Mouse (Mus musculus) limb, embryonic 14.5 days (tissue): ENCODE results near the gene Inhbb. TPM values are rescaled to one million over a fixed set of nuclear protein-coding genes. Genes with fewer than 3 reads are reported as not detected.
A peak's percentile ranks its signal among the peaks of the same experiment; 100 is the strongest.

Experiments
- ATAC-seq: fragments of 200-750 bp; cut with Nextera tagmentation; 2 replicates; pipeline ENCODE4 v1.8.0; 2017; ENCODE audit warnings: low read depth, moderate number of reproducible peaks, moderate TSS enrichment; ENCODE audit not compliant: low FRiP score
- DNase-seq: peaks from one replicate; pipeline ENCODE4 v3.0.0-alpha.2; 2015; ENCODE audit warnings: low spot score
- H3K27ac ChIP-seq: fragments of 300-500 bp; sonication (generic); replicated peaks from 2 replicates; pipeline ENCODE4 v1.5.1; 2014; ENCODE audit warnings: low read depth, mild to moderate bottlenecking, low read length, moderate library complexity, mixed read lengths
- H3K27me3 ChIP-seq: fragments of 300-500 bp; sonication (generic); 2 replicates; pipeline ENCODE4 v1.6.1; 2014; ENCODE audit warnings: low read length, mixed read lengths; ENCODE audit not compliant: control insufficient read depth, insufficient read depth
- H3K36me3 ChIP-seq: fragments of 300-500 bp; sonication (generic); 2 replicates; pipeline ENCODE4 v1.6.1; 2014; ENCODE audit warnings: mild to moderate bottlenecking, low read length, moderate library complexity, mixed read lengths; ENCODE audit not compliant: control insufficient read depth, insufficient read depth
- H3K4me1 ChIP-seq: fragments of 300-500 bp; sonication (generic); 2 replicates; pipeline ENCODE4 v1.6.1; 2014; ENCODE audit warnings: antibody characterized with exemption, low read length, mixed read lengths; ENCODE audit not compliant: control insufficient read depth, insufficient read depth
- H3K4me2 ChIP-seq: fragments of 300-500 bp; sonication (generic); replicated peaks from 2 replicates; pipeline ENCODE4 v1.6.1; 2014; ENCODE audit warnings: low read depth, mild to moderate bottlenecking, low read length, moderate library complexity; ENCODE audit not compliant: severe bottlenecking
- H3K4me3 ChIP-seq: fragments of 300-500 bp; sonication (generic); replicated peaks from 2 replicates; pipeline ENCODE4 v1.5.1; 2014; ENCODE audit warnings: low read length
- H3K9ac ChIP-seq: fragments of 300-500 bp; sonication (generic); 2 replicates; pipeline ENCODE4 v1.6.1; 2014; ENCODE audit warnings: mild to moderate bottlenecking, low read depth, low read length, moderate library complexity; ENCODE audit not compliant: severe bottlenecking
- H3K9me3 ChIP-seq: fragments of 300-500 bp; sonication (generic); 2 replicates; pipeline ENCODE4 v1.6.1; 2016; ENCODE audit warnings: low read length; ENCODE audit not compliant: control insufficient read depth
- POLR2A ChIP-seq: fragments of 200-500 bp; IDR thresholded peaks from 2 replicates; pipeline ENCODE4 v1.8.0; 2012; ENCODE audit warnings: inconsistent platforms, mild to moderate bottlenecking, moderate library complexity, borderline replicate concordance; ENCODE audit not compliant: insufficient read depth, insufficient read length; ENCODE audit errors: extremely low read depth
- WGBS: fragments of 180-500 bp; shearing (Covaris S2); extraction: QIAGEN DNeasy Blood & Tissue Kit; methylation state at CpG from one replicate; pipeline ENCODE4 v1.1.7; 2014; 5-methylcytosine and 5-hydroxymethylcytosine counted together
- polyA plus RNA-seq, 2 experiments: library from polyadenylated mRNA; depleted of rRNA in 1 of 2; stranded (reverse) in 1 of 2; unstranded in 1 of 2; fragments of >200 nt; fragmentation: Nextera tagmentation in 1 of 2; extraction: Ambion mirVana in 1 of 2; gene quantifications; 2 replicates each; pipeline versions ENCODE4 v1.2.1 to v1.2.3; 2012 to 2014

The Inhbb gene
- polyA plus RNA-seq, 2 experiments = 1.6 to 2.9 TPM

DNA sequence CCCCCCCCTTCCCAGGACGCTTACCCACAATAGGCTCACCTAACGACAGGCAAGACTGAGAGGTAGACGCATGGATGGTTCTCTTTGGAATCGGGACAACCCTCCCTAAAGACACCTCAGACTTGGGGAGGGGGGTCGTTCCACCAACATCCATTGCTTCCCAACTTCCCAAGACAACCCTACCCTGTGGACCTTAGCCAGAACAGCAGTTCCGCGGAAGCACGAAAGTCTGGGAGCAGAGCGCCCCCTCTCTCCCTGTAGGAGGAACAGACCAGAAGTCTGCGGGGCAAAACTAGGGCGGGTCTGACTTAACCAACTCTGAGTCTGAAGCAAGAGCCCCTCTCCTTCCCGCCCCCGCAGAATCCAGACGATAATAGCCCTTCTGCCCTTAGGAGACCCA lies 1.5 kb upstream of the Inhbb start:
- Histone ChIP-seq H3K4me3 (no peak overlapping the region), H3K4me1 (peaks cover 10% of the 10 kb centered on the region; the same call in 1 of the 2 replicates), H3K4me2 (no peak overlapping the region), H3K36me3 (no peaks in the 10 kb centered on the region), H3K9ac (no peak overlapping the region), H3K27ac (no peak overlapping the region), H3K27me3 (peaks cover 59% of the 10 kb centered on the region), H3K9me3 (no peaks in the 10 kb centered on the region)
- TF ChIP-seq POLR2A = no peak
- DNase-seq (peak; percentile 37), ATAC-seq (no peak)
- 5% methylated on average over 14 of the region's 14 CpGs for WGBS

DNA sequence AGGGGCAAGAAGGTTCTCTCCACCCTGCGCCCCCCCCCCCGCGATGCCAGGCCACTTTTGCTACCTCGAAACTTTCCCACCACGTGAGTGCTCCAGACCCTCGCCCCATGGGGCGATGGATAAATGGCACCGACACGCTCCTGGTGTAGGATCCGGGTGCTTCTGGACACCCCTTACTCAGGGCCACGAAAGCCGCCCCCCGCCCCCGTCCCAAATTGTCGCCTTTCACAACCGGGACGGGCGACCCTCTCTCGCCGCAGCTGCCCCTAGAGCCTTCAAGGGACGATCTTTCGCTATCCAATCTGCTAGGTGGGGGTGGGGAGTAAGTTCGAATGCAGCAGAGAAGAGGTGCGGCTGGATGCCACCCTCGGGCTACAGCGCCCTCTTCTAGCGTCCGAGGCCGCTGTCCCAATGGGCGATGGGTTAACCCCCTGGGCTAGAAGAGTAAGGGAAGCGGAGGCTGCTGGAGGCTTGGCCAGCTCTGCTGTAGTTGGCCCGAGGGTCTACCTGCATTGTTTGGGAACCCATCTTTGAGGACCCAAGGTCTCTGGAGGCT lies 490 bp upstream of the Inhbb start:
- ATAC-seq (no peak), DNase-seq (no peak)
- H3K9me3 ChIP-seq = no peaks in the 10 kb centered on the region
- H3K27me3 ChIP-seq = peaks cover 65% of the 10 kb centered on the region
- no peak overlapping the region for H3K27ac ChIP-seq
- H3K4me2 ChIP-seq = peak overlapping the region; percentile 88
- H3K9ac ChIP-seq = peak overlapping the region; percentile 58
- H3K36me3 ChIP-seq = no peaks in the 10 kb centered on the region
- H3K4me1 ChIP-seq = peaks cover 13% of the 10 kb centered on the region; the same call in 1 of the 2 replicates
- 2% methylated on average over 26 of the region's 32 CpGs for WGBS
- H3K4me3 ChIP-seq = peak overlapping the region; percentile 66
- no peak for TF ChIP-seq POLR2A

DNA sequence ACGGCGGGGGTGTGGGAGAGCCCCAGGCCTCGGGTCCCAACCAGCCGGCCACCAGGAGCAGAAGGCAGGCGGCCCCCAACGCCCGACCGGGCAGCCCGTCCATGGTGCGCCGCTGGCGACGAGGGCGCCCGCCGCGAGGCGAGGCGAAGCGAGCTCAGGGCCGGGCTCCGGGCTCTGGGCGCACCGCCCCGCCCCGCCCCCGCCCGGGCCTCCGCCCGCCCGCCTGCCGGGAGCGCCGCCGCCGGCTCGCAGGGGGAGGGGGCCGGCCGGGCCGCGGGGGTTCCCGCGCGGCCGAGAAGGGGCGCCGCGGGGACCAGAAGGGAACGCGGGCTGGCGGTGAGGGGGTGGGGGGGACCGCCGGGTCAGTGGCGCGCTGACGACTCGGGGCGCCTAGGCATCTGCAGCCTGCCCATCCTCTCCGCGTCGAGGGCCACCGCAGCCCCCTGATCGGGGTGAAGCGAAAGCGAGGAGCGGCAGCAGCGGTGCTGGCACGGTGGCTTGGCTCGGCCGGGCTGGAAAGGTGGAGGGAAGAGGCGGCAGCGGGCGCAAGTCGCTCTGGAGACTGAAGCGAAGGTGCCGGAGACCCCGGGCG lies 968 bp downstream of the Inhbb start:
- under 1% methylated on average over 19 of the region's 78 CpGs for WGBS

DNA sequence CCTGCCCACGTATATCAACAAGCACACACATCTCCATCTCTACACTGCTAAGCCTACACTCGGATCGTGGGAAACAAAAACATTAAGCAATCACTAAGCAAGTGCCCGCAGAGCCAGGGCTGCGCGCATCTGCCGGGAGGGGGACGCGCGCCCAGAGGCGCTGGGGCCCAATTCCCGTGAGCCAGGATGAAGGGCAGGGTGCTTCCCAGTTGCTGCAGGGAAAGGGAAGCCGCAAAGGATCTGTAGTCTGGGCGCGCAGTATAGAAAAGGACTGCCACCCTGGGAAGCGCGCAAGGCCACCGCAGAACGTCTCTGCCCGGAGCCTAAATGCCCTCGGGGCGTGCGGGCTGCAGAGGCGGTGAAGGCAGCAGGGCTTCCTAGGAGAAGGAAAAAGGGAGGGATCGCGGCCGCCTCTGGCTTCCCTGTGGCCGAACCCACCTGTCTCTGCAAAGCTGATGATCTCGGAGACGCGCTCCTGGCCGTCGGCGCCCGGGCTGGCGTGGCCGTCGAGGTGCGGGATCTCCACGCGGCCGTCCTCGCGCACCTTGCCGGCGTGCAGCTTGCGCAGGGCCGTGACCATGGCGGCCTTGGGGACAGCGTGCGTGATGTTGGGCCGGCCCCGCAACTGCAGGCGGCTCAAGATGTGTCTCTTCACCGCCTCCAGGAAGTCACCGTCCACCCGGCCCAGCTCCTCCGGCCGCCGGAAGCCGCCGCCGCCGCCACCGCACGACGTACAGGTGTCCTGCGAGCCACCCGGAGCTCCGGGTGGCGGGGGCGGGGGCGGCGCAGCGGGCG lies 1.7 kb downstream of the Inhbb start:
- no peak for DNase-seq

More for the DNA sequence above, 968 bp downstream of the Inhbb start:
- no peak for DNase-seq
- no peak for TF ChIP-seq POLR2A
- Histone ChIP-seq H3K9me3 (no peaks in the 10 kb centered on the region), H3K4me1 (peaks cover 15% of the 10 kb centered on the region; the same call in 1 of the 2 replicates), H3K27me3 (peaks cover 65% of the 10 kb centered on the region), H3K27ac (no peak overlapping the region), H3K9ac (peak overlapping the region; percentile 58), H3K36me3 (no peaks in the 10 kb centered on the region), H3K4me3 (peak overlapping the region; percentile 66), H3K4me2 (peak overlapping the region; percentile 88)
- ATAC-seq = peak; percentile 38

More for the DNA sequence above, 1.7 kb downstream of the Inhbb start:
- Histone ChIP-seq H3K27ac (no peak overlapping the region), H3K4me1 (peaks cover 15% of the 10 kb centered on the region; the same call in 1 of the 2 replicates), H3K4me3 (peak overlapping the region; percentile 66), H3K36me3 (no peaks in the 10 kb centered on the region), H3K9ac (peak overlapping the region; percentile 58; the same call in 1 of the 2 replicates), H3K27me3 (peaks cover 65% of the 10 kb centered on the region), H3K9me3 (no peaks in the 10 kb centered on the region), H3K4me2 (peak overlapping the region; percentile 88)
- WGBS = 3% methylated on average over 55 of the region's 76 CpGs
- no peak for TF ChIP-seq POLR2A
- no peak for ATAC-seq
